Comparison of ENCODE assay signal across 23 mouse cellular contexts in genomic region chr11:72917299-72917996, GRCm38 (mm10). TPM values are rescaled to one million over a fixed set of nuclear protein-coding genes. Genes with fewer than 3 reads are reported as not detected.
DNase-seq lines count a peak whose midpoint lies in the region; ATAC-seq and TF ChIP-seq lines count a peak whose summit lies in the region.
"Had no signal": no experiment of that assay in that cellular context is flagged by ENCODE, and none has a peak within 500 bp of the region (broad histone marks: within the 10 kb centered on the region; RNA-seq: fewer than 3 reads in every experiment).

No protein-coding gene starts in this region.

- H3K27me3 ChIP-seq in spleen, adult 2 months (ENCODE audit: control insufficient read depth, insufficient read depth, low read length): no peaks in the 10 kb centered on the region
- H3K27me3 ChIP-seq in intestine, embryonic 16.5 days (replicated peaks; ENCODE audit: control insufficient read depth, insufficient read depth, low read length): no peaks in the 10 kb centered on the region
- H3K27me3 ChIP-seq in stomach, postnatal 0 days (ENCODE audit: control insufficient read depth, insufficient read depth, low read length): no peaks in the 10 kb centered on the region
- no peaks in the 10 kb centered on the region for H3K27me3 ChIP-seq in hindbrain, embryonic 14.5 days (ENCODE audit: control insufficient read depth, insufficient read depth, low read length)
- H3K27me3 ChIP-seq: heart, embryonic 13.5 days; hindbrain, embryonic 12.5 days; neural tube, embryonic 15.5 days had no signal

- no peak for TF ChIP-seq CTCF in spleen, adult 2 months (IDR thresholded peaks at IDR 0.05; ENCODE audit: extremely low read depth, insufficient read depth, insufficient read length, insufficient replicate concordance)
- TF ChIP-seq CTCF in stomach, postnatal 0 days (IDR thresholded peaks at IDR 0.05; ENCODE audit: low read depth): no peak

- H3K4me3 ChIP-seq in spleen, adult 2 months (ENCODE audit: extremely low read depth, insufficient read depth, insufficient read length): no peak overlapping the region
- no peak overlapping the region for H3K4me3 ChIP-seq in intestine, embryonic 16.5 days (ENCODE audit: low read length)
- no peak overlapping the region for H3K4me3 ChIP-seq in stomach, postnatal 0 days (ENCODE audit: low read depth, low read length)
- H3K4me3 ChIP-seq in hindbrain, embryonic 14.5 days (replicated peaks; ENCODE audit: low read length): no peak overlapping the region
- H3K4me3 ChIP-seq: heart, adult 2 months; heart, embryonic 13.5 days; hindbrain, embryonic 12.5 days; neural tube, embryonic 15.5 days had no signal

- peaks cover 25% of the 10 kb centered on the region for H3K36me3 ChIP-seq in spleen, adult 2 months (ENCODE audit: control insufficient read depth, insufficient read depth, low read length)
- H3K36me3 ChIP-seq in intestine, embryonic 16.5 days (ENCODE audit: control insufficient read depth, insufficient read depth, low read length): peaks cover 22% of the 10 kb centered on the region
- peaks cover 44% of the 10 kb centered on the region for H3K36me3 ChIP-seq in stomach, postnatal 0 days (ENCODE audit: control insufficient read depth, insufficient read depth, low read length)
- peaks cover 96% of the 10 kb centered on the region for H3K36me3 ChIP-seq in hindbrain, embryonic 14.5 days (replicated peaks; ENCODE audit: control insufficient read depth, insufficient read depth)

- no peak overlapping the region for H3K4me2 ChIP-seq in intestine, embryonic 16.5 days (ENCODE audit: low read depth, low read length)
- H3K4me2 ChIP-seq in stomach, postnatal 0 days (replicated peaks; ENCODE audit: low read depth): no peak overlapping the region
- no peak overlapping the region for H3K4me2 ChIP-seq in hindbrain, embryonic 14.5 days (replicated peaks)
- H3K4me2 ChIP-seq: heart, embryonic 13.5 days; hindbrain, embryonic 12.5 days; midbrain, embryonic 11.5 days; neural tube, embryonic 15.5 days had no signal

- TF ChIP-seq EP300 in stomach, postnatal 0 days (optimal IDR thresholded peaks at IDR 0.05): no peak

- WGBS in spleen, adult 2 months: 71% methylated on average over 7 of the region's 7 CpGs
- WGBS in intestine, embryonic 16.5 days: 73% methylated on average over 7 of the region's 7 CpGs
- WGBS in stomach, postnatal 0 days: 64% methylated on average over 7 of the region's 7 CpGs
- WGBS in hindbrain, embryonic 14.5 days: 88% methylated on average over 7 of the region's 7 CpGs

- TF ChIP-seq POLR2A in spleen, adult 2 months (IDR thresholded peaks at IDR 0.05; ENCODE audit: low read depth, low read length): no peak

- peak; percentile 73 for ATAC-seq in intestine, embryonic 16.5 days
- ATAC-seq in stomach, postnatal 0 days (ENCODE audit: low FRiP score, low TSS enrichment): 0 out of 2 replicates have a peak, but pooled peaks have one; percentile 58
- ATAC-seq in hindbrain, embryonic 14.5 days (ENCODE audit: low FRiP score): no peak
- ATAC-seq in monocyte, adult 5-6 weeks (replicated peaks; ENCODE audit: insufficient number of reproducible peaks, low FRiP score, low TSS enrichment, poor library complexity, severe bottlenecking): no peak
- ATAC-seq in erythroblast, adult 5-6 weeks (replicated peaks; ENCODE audit: low FRiP score, poor library complexity, severe bottlenecking): no peak
- ATAC-seq: forebrain, postnatal 0 days had no signal

- no peak overlapping the region for H3K9ac ChIP-seq in intestine, embryonic 16.5 days (ENCODE audit: low read depth, low read length)
- H3K9ac ChIP-seq in stomach, postnatal 0 days (ENCODE audit: low read length): no peak overlapping the region
- no peak overlapping the region for H3K9ac ChIP-seq in hindbrain, embryonic 14.5 days
- H3K9ac ChIP-seq: forebrain, postnatal 0 days; heart, embryonic 13.5 days; hindbrain, embryonic 12.5 days; neural tube, embryonic 15.5 days had no signal

- no peak for DNase-seq in spleen, adult 2 months (ENCODE audit: low read depth in 1 of 2, low spot score in 2 of 2)
- no peak for DNase-seq in spleen, postnatal 10 days (ENCODE audit: low spot score in 2 of 2)
- peak; percentile 57 for DNase-seq in lung, postnatal 14 days
- no peak for DNase-seq in stomach, postnatal 0 days (ENCODE audit: low spot score)
- DNase-seq in hindbrain, embryonic 14.5 days (ENCODE audit: low spot score): no peak
- DNase-seq: adrenal gland, adult 2 months; cerebellum, adult 11 months; cerebellum, postnatal 14 days; forebrain, postnatal 0 days; gastrocnemius, postnatal 14 days; heart, adult 2 months; kidney, adult 9 months; kidney, postnatal 14 days; layer of hippocampus, postnatal 36 days; spleen, adult 18-20 months; thymus, postnatal 36 days had no signal

- peak overlapping the region; percentile 52 for H3K27ac ChIP-seq in spleen, adult 2 months (ENCODE audit: insufficient read depth, low read length)
- no peak overlapping the region for H3K27ac ChIP-seq in intestine, embryonic 16.5 days (ENCODE audit: low read length)
- H3K27ac ChIP-seq in stomach, postnatal 0 days (replicated peaks): no peak overlapping the region
- H3K27ac ChIP-seq in hindbrain, embryonic 14.5 days: no peak overlapping the region
- H3K27ac ChIP-seq: heart, adult 2 months; heart, embryonic 13.5 days; hindbrain, embryonic 12.5 days; neural tube, embryonic 15.5 days had no signal

- peaks cover 6% of the 10 kb centered on the region; the same call in 1 of the 2 replicates for H3K4me1 ChIP-seq in spleen, adult 2 months (ENCODE audit: control insufficient read depth, insufficient read depth, insufficient read length)
- no peaks in the 10 kb centered on the region for H3K4me1 ChIP-seq in intestine, embryonic 16.5 days (ENCODE audit: control insufficient read depth, insufficient read depth, low read length)
- no peaks in the 10 kb centered on the region for H3K4me1 ChIP-seq in stomach, postnatal 0 days (replicated peaks; ENCODE audit: control insufficient read depth, insufficient read depth)
- no peaks in the 10 kb centered on the region for H3K4me1 ChIP-seq in hindbrain, embryonic 14.5 days (replicated peaks; ENCODE audit: control insufficient read depth, insufficient read depth, low read length)
- H3K4me1 ChIP-seq: neural tube, embryonic 15.5 days had no signal

- no peaks in the 10 kb centered on the region for H3K9me3 ChIP-seq in intestine, embryonic 16.5 days (ENCODE audit: control insufficient read depth, low read length)
- no peaks in the 10 kb centered on the region for H3K9me3 ChIP-seq in stomach, postnatal 0 days (ENCODE audit: control insufficient read depth, low read length)
- no peaks in the 10 kb centered on the region for H3K9me3 ChIP-seq in hindbrain, embryonic 14.5 days (ENCODE audit: control insufficient read depth, low read length)
- H3K9me3 ChIP-seq: heart, embryonic 13.5 days; hindbrain, embryonic 12.5 days; neural tube, embryonic 15.5 days had no signal

RNA-seq across cellular contexts. Expression of gene Atp2a3, which starts 43.5 kb away (rescaled TPM):
- 293 and 323 TPM in 2 replicates for polyA plus RNA-seq in spleen, adult 2 months (2012; rRNA removed)
- 28.1 and 28.8 TPM in 2 replicates for polyA plus RNA-seq in intestine, embryonic 16.5 days (2015; fragmentation: Nextera tagmentation; extraction: Ambion mirVana)
- polyA plus RNA-seq in stomach, postnatal 0 days (2015; fragmentation: Nextera tagmentation; extraction: Ambion mirVana): 19.6 and 21.9 TPM in 2 replicates
- polyA plus RNA-seq in hindbrain, embryonic 14.5 days (2014; fragmentation: Nextera tagmentation; extraction: Ambion mirVana): 2.0 TPM in 2 replicates
- 107 to 245 TPM (median 115 TPM) in 3 replicates for total RNA-seq in monocyte, adult 5-6 weeks (2017)
- total RNA-seq in erythroblast, adult 5-6 weeks (2015; ENCODE audit: low replicate concordance): 27.0 and 30.7 TPM in 2 replicates
- 22.7 and 25.3 TPM in 2 replicates for total RNA-seq in erythroblast, adult 5-6 weeks (2017; ENCODE audit: low replicate concordance)

Comparison
In these comparisons a context has a peak if more than half of its experiments do, and no peak if none do; other contexts are left out.
1. ATAC-seq: peak in intestine, embryonic 16.5 days (single experiment) and stomach, postnatal 0 days (single experiment); none in hindbrain, embryonic 14.5 days (single experiment), monocyte, adult 5-6 weeks (single experiment) and erythroblast, adult 5-6 weeks (single experiment).